Mouse (Mus musculus) heart, postnatal 14 days (tissue): Measurements from ENCODE around the gene Hist1h3g. TPM values are rescaled to one million over a fixed set of nuclear protein-coding genes. Genes with fewer than 3 reads are reported as not detected.

Source experiments
- microRNA-seq, 2 experiments: library from miRNA; unstranded; fragments of <30 nt; microRNA quantifications; one replicate each; pipeline ENCODE4 v1.2.0; 2021 to 2022
- total RNA-seq, 2 experiments: library from RNA; stranded (reverse); gene quantifications; 2 replicates each; pipeline ENCODE4 v1.2.3; 2021

Hist1h3g gene
- total RNA-seq, 2 experiments from 2014 or later: 13.1 to 34.3 TPM

Small RNAs within 50 kb of the gene (microRNA-seq; reads per million reads assigned to microRNA genes)
- gene Gm44297 (0 reads per million in 2 experiments), gene Gm44359 (0 reads per million in 2 experiments), gene Gm44394 (0 reads per million in 2 experiments), gene n-TStga1 (0 to 0.48 reads per million in 2 experiments)

Other genes with a start within 250 kb of the Hist1h3g start
- 10 to 100 TPM; 18.8 to 21.7 TPM for gene Zfp322a, start 166.2 kb upstream of the Hist1h3g start, total RNA-seq
- gene Abt1, start 111.6 kb upstream of the Hist1h3g start, total RNA-seq: 1 to 10 TPM; 4.5 to 5.0 TPM
- not detected for gene Btn1a1, start 69.5 kb upstream of the Hist1h3g start, total RNA-seq
- gene Btn2a2, start 46.6 kb upstream of the Hist1h3g start, total RNA-seq: not detected
- 100 to 1,000 TPM; 465 to 538 TPM for gene Hist1h4h, start 4.4 kb upstream of the Hist1h3g start, total RNA-seq
- 100 to 1,000 TPM in 1 of 2 experiments, 10 to 100 TPM in 1; 49.0 to 131 TPM for gene Hist1h2af, start 1.5 kb upstream of the Hist1h3g start, total RNA-seq
- 1 to 10 TPM; 3.7 to 7.4 TPM for gene Hist1h2bh, start 8.0 kb downstream of the Hist1h3g start, total RNA-seq
- gene Hist1h3f, start 8.6 kb downstream of the Hist1h3g start, total RNA-seq: 10 to 100 TPM; 21.6 to 40.3 TPM
- gene Hist1h4f, start 16.2 kb downstream of the Hist1h3g start, total RNA-seq: 100 to 1,000 TPM; 106 to 209 TPM
- 10 to 100 TPM in 1 of 2 experiments, 1 to 10 TPM in 1; 5.2 to 11.7 TPM for gene Hist1h1d, start 17.8 kb downstream of the Hist1h3g start, total RNA-seq
- 10 to 100 TPM; 49.0 to 79.9 TPM for gene Hist1h3e, start 26.9 kb downstream of the Hist1h3g start, total RNA-seq
- gene Hist1h2ae, start 35.8 kb downstream of the Hist1h3g start, total RNA-seq: 10 to 100 TPM in 1 of 2 experiments, 1 to 10 TPM in 1; 8.6 to 27.9 TPM
- gene Hist1h2bg, start 36.0 kb downstream of the Hist1h3g start, total RNA-seq: 100 to 1,000 TPM; 100 to 175 TPM
- gene Hist1h2bf, start 38.8 kb downstream of the Hist1h3g start, total RNA-seq: 10 to 100 TPM; 45.4 to 89.0 TPM
- 10 to 100 TPM; 15.1 to 24.5 TPM for gene Hist1h2ad, start 39.0 kb downstream of the Hist1h3g start, total RNA-seq
- 10 to 100 TPM in 1 of 2 experiments, 1 to 10 TPM in 1; 7.8 to 17.6 TPM for gene Hist1h3d, start 40.3 kb downstream of the Hist1h3g start, total RNA-seq
- gene Hist1h4d, start 46.2 kb downstream of the Hist1h3g start, total RNA-seq: 100 to 1,000 TPM in 1 of 2 experiments, 10 to 100 TPM in 1; 92.0 to 119 TPM
- gene Hist1h2be, start 85.7 kb downstream of the Hist1h3g start, total RNA-seq: 10 to 100 TPM; 10.5 to 16.6 TPM
- gene Hist1h1e, start 87.1 kb downstream of the Hist1h3g start, total RNA-seq: 10 to 100 TPM; 56.8 to 68.5 TPM
- gene Hist1h2ac, start 148.5 kb downstream of the Hist1h3g start, total RNA-seq: 1 to 10 TPM; 2.0 to 3.7 TPM
- gene Hist1h2bc, start 148.8 kb downstream of the Hist1h3g start, total RNA-seq: 10 to 100 TPM; 48.8 to 56.9 TPM
- under 1 TPM; 0.31 to 0.32 TPM for gene Hist1h1t, start 160.4 kb downstream of the Hist1h3g start, total RNA-seq
- gene Hist1h4c, start 163.0 kb downstream of the Hist1h3g start, total RNA-seq: 10 to 100 TPM; 62.9 to 77.3 TPM
- gene Hfe, start 175.4 kb downstream of the Hist1h3g start, total RNA-seq: 10 to 100 TPM; 39.5 to 41.3 TPM
- gene Hist1h1c, start 203.4 kb downstream of the Hist1h3g start, total RNA-seq: 100 to 1,000 TPM; 200 to 202 TPM
- 10 to 100 TPM; 21.1 to 58.2 TPM for gene Hist1h3c, start 210.2 kb downstream of the Hist1h3g start, total RNA-seq
- 10 to 100 TPM; 26.5 to 61.9 TPM for gene Hist1h2bb, start 211.3 kb downstream of the Hist1h3g start, total RNA-seq
- gene Hist1h2ab, start 215.7 kb downstream of the Hist1h3g start, total RNA-seq: 100 to 1,000 TPM in 1 of 2 experiments, 10 to 100 TPM in 1; 54.2 to 146 TPM
- 100 to 1,000 TPM in 1 of 2 experiments, 10 to 100 TPM in 1; 70.3 to 154 TPM for gene Hist1h3b, start 216.8 kb downstream of the Hist1h3g start, total RNA-seq
- gene Hist1h4b, start 221.6 kb downstream of the Hist1h3g start, total RNA-seq: 10 to 100 TPM; 44.8 to 83.6 TPM
- 10 to 100 TPM; 33.4 to 91.7 TPM for gene Hist1h4a, start 225.8 kb downstream of the Hist1h3g start, total RNA-seq
- gene Hist1h3a, start 227.0 kb downstream of the Hist1h3g start, total RNA-seq: 100 to 1,000 TPM in 1 of 2 experiments, 10 to 100 TPM in 1; 55.1 to 114 TPM
- 10 to 100 TPM; 28.9 to 69.7 TPM for gene Hist1h1a, start 228.2 kb downstream of the Hist1h3g start, total RNA-seq
- gene Trim38, start 234.5 kb downstream of the Hist1h3g start, total RNA-seq: not detected